Mouse (Mus musculus) bone marrow, adult 2 months (tissue): ENCODE data around the gene Auts2.

Source experiments
- CTCF ChIP-seq: fragments of 200-500 bp; IDR thresholded peaks from 2 replicates; pipeline ENCODE4 v1.5.1; 2011; ENCODE audit warnings: low read length, control low read depth; ENCODE audit not compliant: control insufficient read depth, insufficient read depth
- POLR2A ChIP-seq: fragments of 200-500 bp; IDR thresholded peaks from 2 replicates; pipeline ENCODE4 v1.6.1; 2011; ENCODE audit warnings: low read depth, mild to moderate bottlenecking, control low read depth, low read length, borderline replicate concordance; ENCODE audit not compliant: control insufficient read depth

DNA sequence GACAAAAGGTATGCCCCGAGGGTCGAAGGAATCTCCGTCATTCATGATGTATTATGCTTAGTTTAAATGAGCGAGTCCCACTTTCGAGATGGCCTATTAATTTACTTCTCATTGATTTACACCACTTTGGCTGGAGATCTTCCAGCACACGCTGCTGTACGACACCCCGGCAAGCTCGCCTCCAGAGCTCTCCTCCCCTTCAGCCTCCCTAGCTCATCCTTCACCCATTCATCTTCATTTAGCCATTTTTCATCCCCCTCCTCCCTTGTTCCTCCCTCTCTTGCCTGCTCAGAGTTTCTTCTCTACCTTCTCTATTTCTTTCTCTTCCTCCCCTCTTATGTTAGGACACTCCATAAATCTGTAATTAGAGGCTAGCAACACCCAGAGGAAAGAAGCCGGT, 638.7 kb downstream of the Auts2 start:
- TF ChIP-seq POLR2A: no peak
- no peak for TF ChIP-seq CTCF
